Mouse (Mus musculus): Measurements from ENCODE around the gene Dpy19l2. TPM values are rescaled to one million over a fixed set of nuclear protein-coding genes. Genes with fewer than 3 reads are reported as not detected.

Gene Dpy19l2
- polyA plus RNA-seq (2012; ENCODE audit: low replicate concordance): not detected in 2 replicates

DNA sequence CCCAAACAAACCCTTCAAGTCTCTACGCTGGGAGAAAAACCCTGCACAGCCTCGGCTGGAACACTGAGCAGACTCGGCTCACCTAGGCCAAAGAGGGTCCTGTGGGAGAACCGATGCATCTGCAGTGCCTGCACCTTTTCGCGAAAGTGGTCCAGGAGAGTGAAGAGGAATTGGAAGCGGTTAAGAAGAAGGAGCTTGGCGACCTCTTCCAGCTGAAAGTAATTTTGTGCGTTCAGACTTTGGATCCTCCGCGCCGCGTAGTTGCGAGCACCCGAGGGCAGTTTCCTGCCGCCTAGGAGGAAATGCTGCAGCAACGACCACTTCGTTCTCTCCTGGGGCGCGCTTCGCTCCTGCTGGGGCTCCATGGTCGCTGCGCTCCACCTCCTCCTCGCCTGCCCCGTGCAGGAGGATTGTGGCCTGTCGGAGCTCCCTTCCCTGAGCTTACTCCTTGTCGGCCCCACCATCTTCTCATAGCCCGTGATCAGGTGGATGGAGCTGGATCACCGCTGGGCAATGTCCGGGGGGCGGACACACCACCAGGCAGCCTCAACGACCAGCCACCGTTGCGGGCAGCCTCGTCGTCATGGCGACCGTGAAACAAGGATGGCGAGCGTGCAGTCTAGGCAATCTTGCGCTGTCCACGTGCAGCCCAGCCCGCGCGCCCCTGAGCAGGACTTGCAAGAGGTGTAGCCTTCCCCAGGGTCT is at the start of gene Dpy19l2:
Dpy19l2 (minus strand) TSS at position 594 of the 705 bp plus-strand sequence.

GRCm38 (mm10) chr9:24624896-24625295 is 71.2 kb downstream of the Dpy19l2 start, which contains the start of gene Cypt4:
Gene Cypt4 (plus strand): TSS chr9:24625196.

Other genes starting within 250 kb of the Dpy19l2 start
- gene Dpy19l1, start 193.2 kb downstream of the Dpy19l2 start, polyA plus RNA-seq (2012; ENCODE audit: low replicate concordance): 14.4 and 19.7 TPM in 2 replicates
- gene Cypt4, start 71.1 kb downstream of the Dpy19l2 start, polyA plus RNA-seq (2012; ENCODE audit: low replicate concordance): not detected in 2 replicates
- not detected in 2 replicates for gene Tbx20, start 78.0 kb upstream of the Dpy19l2 start, polyA plus RNA-seq (2012; ENCODE audit: low replicate concordance)

All from hematopoietic multipotent progenitor cell, adult 10-12 weeks (in vitro differentiated cells).